Mouse (Mus musculus): Measurements from ENCODE around the gene Pheta1.

Gene Pheta1

GRCm38 (mm10) chr5:121889819-121890362 lies 41.1 kb downstream of the Pheta1 start:
- DNase-seq (ENCODE audit: low spot score), result no peak

DNA sequence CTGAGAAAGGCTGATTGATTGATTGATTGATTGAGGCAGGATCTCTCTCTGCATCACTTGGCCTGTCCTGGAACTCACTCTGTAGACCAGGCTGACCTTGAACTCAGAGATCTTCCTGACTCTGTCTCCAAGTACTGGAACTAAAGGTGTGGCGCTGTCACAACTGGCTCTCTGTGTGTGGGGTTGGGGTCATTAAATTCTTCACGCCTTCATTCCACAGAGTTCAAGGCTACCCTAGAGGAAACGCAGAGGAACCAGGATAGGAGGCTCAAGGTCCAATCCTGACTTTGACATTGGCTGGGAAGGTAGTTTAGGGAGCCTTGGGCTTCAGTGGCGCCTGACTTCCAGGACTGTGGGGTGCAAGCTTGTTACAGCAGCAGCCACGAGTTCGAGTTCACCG lies 42.1 kb downstream of the Pheta1 start:
- no peak for DNase-seq (ENCODE audit: low spot score)

DNA sequence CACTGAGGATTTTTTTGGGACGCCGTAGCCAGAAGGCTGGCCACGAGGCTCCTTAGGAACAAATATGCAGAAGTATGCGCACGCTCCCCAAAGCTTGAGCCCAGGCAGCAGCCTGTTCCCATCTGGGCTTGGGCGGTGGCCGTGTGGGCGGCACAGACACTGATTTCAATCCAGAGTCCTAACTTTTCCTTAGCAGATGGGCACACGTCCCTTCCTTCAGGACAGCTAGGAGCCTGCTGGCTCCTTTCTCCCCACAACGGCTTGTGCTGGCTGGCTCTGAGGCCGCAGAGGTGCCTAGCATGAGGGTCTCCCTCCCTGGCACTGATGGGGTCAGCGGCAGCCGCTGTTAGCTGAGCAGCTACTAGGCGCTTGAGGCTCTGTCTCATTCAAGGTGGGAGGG lies 43.5 kb downstream of the Pheta1 start:
- no peak for DNase-seq (ENCODE audit: low spot score)

DNA sequence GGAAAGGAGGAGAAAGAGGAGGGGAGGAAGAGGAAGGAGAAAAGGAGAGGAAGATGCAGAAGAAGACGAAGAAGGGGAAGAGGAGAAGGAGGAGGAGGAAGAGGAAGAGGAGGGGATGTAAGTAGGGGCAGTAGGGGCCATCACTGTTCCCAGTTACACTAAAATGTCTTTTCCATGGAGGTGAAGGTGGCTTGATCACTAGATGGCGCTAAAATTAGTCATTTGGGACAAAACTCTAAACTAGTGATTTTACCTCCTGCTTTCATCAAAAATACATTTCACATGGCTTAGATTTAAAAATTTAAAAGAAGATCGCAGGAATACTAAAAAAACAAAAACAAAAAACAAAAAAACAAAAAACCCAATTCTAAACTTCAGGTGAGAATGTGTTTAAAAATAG lies 44.8 kb downstream of the Pheta1 start:
- no peak for DNase-seq (ENCODE audit: low spot score)

DNA sequence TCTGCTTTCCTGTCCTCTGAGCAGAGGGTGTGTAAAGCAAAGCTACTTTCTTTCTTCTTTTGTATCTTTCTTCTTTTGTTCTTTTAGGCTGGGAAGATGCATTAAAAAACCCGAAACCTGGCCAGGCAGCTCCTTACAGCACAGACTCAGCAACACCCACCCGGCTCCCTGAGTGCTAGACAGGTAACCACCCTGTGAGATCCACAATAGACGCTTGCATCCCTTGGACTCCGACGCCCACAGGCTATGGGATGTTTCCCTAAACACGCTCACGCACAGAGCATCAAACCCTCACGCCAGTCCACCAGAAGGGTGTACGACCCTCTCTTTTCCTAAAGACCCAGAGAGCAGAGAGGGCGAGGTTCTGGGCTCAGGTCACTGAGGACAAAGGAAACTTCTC lies 45.9 kb downstream of the Pheta1 start:
- DNase-seq (ENCODE audit: low spot score), result no peak

DNA sequence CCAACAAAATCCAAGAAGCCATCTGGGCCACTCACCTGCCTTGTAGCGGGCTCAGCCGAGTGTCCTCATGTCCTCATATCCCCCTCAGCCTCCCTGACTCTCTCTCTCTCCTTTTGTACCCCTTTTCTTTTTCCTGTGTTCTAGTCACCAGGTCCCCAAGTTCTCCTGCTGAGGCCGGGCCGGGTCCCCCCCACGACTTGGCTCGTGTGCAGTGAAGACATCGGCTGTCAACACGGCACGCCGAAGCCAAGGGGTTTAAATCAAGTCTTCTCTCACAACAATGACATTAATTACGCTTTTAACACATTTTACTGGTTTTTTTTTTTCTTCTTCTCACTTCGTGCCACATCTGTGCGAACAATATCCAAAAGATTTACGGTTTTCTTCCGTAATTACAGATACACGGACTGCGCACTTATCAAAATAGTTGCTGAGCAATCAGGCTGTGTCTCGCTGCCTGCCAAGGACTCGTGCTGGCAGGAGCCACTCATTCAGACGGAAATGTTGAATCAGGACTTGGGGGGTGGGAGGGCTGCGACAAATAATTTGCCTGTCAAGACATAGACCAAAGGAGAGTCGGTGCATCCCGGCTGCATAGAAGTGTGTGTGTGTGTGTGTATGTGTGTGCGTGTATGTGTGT lies 46.5 kb downstream of the Pheta1 start:
- DNase-seq (ENCODE audit: low spot score), result no peak

DNA sequence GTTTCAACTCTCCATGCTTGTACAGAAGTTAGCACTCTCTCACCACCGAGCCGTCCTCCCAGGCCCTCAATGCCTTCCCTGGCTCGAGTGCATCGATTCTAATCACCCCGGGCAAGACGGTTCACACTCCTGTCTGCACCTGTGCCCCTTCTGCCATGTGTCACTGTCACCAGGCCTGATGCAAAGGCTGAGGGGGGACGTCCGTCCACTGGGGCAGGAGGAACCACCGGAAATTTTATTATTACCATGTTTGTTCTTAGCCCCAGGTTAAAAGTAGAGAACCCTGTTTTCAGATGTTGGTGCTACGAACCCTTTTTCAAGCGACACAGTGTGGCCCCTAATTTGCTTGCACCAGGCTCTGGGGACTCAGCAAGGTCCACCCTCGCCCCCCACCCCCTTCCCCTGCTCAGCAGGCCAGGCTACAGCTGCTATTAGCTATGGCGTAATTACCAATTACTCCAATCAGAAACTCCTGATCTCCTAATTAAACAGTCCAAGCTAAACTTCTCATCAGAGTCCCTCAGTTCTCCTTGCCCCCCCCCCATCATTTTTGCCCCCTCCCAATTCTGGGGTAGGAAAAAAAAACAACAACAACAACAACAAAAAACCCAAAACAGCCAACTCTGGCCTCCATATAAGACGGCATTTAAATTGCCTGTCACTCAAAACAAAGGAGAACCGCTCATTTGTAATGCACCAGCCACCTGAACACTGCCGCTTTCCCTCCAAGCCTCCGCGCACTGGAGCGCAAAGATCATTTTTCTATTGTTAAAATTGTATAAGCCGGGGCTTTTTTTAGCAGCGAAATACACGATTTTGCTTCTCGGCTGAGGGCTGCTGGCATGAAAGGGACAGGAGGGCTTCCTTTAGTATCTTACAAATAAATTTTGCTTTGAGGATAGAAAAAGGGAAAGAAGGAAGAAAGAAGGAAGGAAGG lies 54.3 kb downstream of the Pheta1 start:
- DNase-seq (ENCODE audit: low spot score), result no peak
